Mouse (Mus musculus): ENCODE data around the gene Plpp6. TPM values are rescaled to one million over a fixed set of nuclear protein-coding genes. Genes with fewer than 3 reads are reported as not detected.

Gene Plpp6
- total RNA-seq, 2 experiments from 2014 or later: 52.8 to 54.0 TPM

Other genes with a start within 250 kb of the Plpp6 start
- gene Slc1a1, start 128.9 kb upstream of the Plpp6 start, total RNA-seq (2021): 100 to 1,000 TPM; 141 to 153 TPM
- 1 to 10 TPM; 5.3 to 6.1 TPM for gene 4430402I18Rik, start 3.8 kb downstream of the Plpp6 start, total RNA-seq (2021)
- gene Cdc37l1, start 26.4 kb downstream of the Plpp6 start, total RNA-seq (2021): 100 to 1,000 TPM in 1 of 2 experiments, 10 to 100 TPM in 1; 96.4 to 101 TPM
- 10 to 100 TPM; 52.3 to 54.3 TPM for gene Ak3, start 84.0 kb downstream of the Plpp6 start, total RNA-seq (2021)
- 10 to 100 TPM; 17.6 to 18.8 TPM for gene Rcl1, start 137.4 kb downstream of the Plpp6 start, total RNA-seq (2021)